Mouse (Mus musculus) lung, adult 2 months (tissue): ENCODE results near the gene Dock4.

Experiments
- CTCF ChIP-seq: fragments of 200-500 bp; IDR thresholded peaks from 2 replicates; pipeline ENCODE4 v1.5.1; 2011; ENCODE audit warnings: mild to moderate bottlenecking, low read length, control low read depth; ENCODE audit not compliant: insufficient read depth
- POLR2A ChIP-seq: fragments of 200-500 bp; IDR thresholded peaks from 2 replicates; pipeline ENCODE4 v1.6.1; 2011; ENCODE audit warnings: low read depth, mild to moderate bottlenecking, control low read depth, low read length, borderline replicate concordance; ENCODE audit errors: extremely low read depth

DNA sequence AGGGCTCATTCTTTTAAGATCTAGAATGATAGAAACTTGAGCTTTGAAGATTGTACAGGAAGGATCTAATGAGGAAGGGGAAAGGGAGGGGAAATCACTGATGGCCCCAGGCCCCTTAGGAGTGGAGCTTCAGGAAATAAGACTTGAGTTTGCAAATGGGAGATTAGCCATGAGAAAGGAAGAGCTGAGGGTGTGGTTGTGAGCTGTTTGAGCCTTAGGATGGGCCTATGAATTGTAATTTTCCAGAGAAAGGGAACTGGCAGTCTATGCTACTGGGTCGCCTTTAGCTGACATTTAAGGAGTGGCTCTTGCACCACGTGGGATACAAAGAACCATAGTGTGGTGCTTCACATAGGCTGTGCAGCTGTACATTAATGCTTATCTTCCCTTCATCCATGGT lies 208.6 kb downstream of the Dock4 start:
- TF ChIP-seq CTCF (no peak), POLR2A (no peak)
